Mouse (Mus musculus) forebrain, embryonic 12.5 days (tissue): Measurements from ENCODE around the gene Map7d2. TPM values are rescaled to one million over a fixed set of nuclear protein-coding genes. Genes with fewer than 3 reads are reported as not detected.
"Not testable (repeated sequence)": the region's sequence is repeated elsewhere in the genome, so short reads cannot be mapped to it uniquely, and the experiment has no call there.

Experiments used
- ATAC-seq: fragments of 200-750 bp; cut with Nextera tagmentation; 2 replicates; pipeline ENCODE4 v1.8.0; 2017; ENCODE audit warnings: moderate TSS enrichment; ENCODE audit not compliant: low FRiP score
- H3K27ac ChIP-seq: fragments of 300-500 bp; sonication (generic); 2 replicates; pipeline ENCODE4 v1.5.1; 2016; ENCODE audit warnings: mild to moderate bottlenecking
- H3K27me3 ChIP-seq: fragments of 300-500 bp; sonication (generic); 2 replicates; pipeline ENCODE4 v1.6.1; 2016; ENCODE audit warnings: mild to moderate bottlenecking
- H3K36me3 ChIP-seq: fragments of 300-500 bp; sonication (generic); replicated peaks from 2 replicates; pipeline ENCODE4 v1.6.1; 2016; ENCODE audit warnings: mild to moderate bottlenecking
- H3K4me1 ChIP-seq: fragments of 300-500 bp; sonication (generic); 2 replicates; pipeline ENCODE4 v1.6.1; 2016
- H3K4me2 ChIP-seq: fragments of 300-500 bp; sonication (generic); 2 replicates; pipeline ENCODE4 v1.6.1; 2016; ENCODE audit warnings: mild to moderate bottlenecking, moderate library complexity
- H3K4me3 ChIP-seq: fragments of 300-500 bp; sonication (generic); replicated peaks from 2 replicates; pipeline ENCODE4 v1.5.1; 2016; ENCODE audit warnings: mild to moderate bottlenecking
- H3K9ac ChIP-seq: fragments of 300-500 bp; sonication (generic); 2 replicates; pipeline ENCODE4 v1.6.1; 2016; ENCODE audit warnings: mild to moderate bottlenecking
- H3K9me3 ChIP-seq: fragments of 300-500 bp; sonication (generic); 2 replicates; pipeline ENCODE4 v1.6.1; 2016
- WGBS: fragments of 180-500 bp; shearing (Covaris S2); methylation state at CpG from one replicate; pipeline ENCODE4 v1.1.7; 2016; 5-methylcytosine and 5-hydroxymethylcytosine counted together
- polyA plus RNA-seq: library from polyadenylated mRNA; unstranded; fragments of >200 nt; fragmentation: Nextera tagmentation; extraction: Ambion mirVana; gene quantifications from 2 replicates; pipeline ENCODE4 v1.2.1, GENCODE M21; 2016

Map7d2 gene
- 14.3 and 15.7 TPM in 2 replicates for polyA plus RNA-seq

DNA sequence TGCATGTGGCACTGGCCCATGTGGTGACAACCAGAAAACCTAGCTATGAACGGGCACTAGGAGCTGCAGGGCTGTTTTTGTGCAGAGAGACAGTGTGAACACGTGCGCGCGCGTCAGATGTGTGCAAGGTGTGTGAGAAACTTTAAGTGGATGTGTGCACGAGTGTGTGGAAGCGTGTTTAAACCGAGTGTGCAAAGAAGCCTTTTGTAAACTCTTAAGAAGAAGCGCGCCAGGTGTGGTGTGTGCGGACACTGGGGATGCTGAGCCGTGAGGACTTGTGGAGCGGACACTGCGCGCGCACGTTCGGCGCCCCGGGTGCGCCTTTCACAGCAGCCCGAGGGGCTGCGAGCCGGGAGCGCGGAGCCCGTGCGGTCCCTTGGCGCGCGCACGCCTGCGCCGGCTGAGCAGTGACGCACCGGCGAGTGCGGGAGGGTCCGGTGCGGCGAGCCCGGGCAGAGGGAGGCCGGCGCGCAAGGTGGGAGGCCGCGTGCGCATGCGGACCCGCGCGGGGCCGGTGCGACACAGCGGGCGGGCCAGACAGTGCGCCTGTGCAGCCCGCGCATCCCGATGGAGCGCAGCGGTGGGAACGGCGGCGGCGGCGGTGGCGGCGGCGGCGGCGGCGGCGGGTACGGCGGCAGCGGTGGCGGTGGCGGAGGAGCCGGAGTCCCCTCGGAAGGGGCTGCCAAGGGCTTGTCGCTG is at the start of gene Map7d2:
Map7d2 (plus strand) TSS at position 443 of the 699 bp plus-strand sequence.
- Histone ChIP-seq H3K27ac (0 out of 2 replicates have a peak within 1 kb of the TSS, but pooled peaks have one; percentile 19), H3K4me2 (peak within 1 kb of the TSS; percentile 71), H3K9me3 (no peaks in the 10 kb centered on the region), H3K36me3 (no peaks in the 10 kb centered on the region), H3K4me3 (peak within 1 kb of the TSS; percentile 63), H3K9ac (peak within 1 kb of the TSS; percentile 56), H3K4me1 (no peaks in the 10 kb centered on the region), H3K27me3 (peaks cover 17% of the 10 kb centered on the region; the same call in 1 of the 2 replicates)
- 27% methylated on average over 44 of the region's 83 CpGs for WGBS
- ATAC-seq = peak; percentile 91

DNA sequence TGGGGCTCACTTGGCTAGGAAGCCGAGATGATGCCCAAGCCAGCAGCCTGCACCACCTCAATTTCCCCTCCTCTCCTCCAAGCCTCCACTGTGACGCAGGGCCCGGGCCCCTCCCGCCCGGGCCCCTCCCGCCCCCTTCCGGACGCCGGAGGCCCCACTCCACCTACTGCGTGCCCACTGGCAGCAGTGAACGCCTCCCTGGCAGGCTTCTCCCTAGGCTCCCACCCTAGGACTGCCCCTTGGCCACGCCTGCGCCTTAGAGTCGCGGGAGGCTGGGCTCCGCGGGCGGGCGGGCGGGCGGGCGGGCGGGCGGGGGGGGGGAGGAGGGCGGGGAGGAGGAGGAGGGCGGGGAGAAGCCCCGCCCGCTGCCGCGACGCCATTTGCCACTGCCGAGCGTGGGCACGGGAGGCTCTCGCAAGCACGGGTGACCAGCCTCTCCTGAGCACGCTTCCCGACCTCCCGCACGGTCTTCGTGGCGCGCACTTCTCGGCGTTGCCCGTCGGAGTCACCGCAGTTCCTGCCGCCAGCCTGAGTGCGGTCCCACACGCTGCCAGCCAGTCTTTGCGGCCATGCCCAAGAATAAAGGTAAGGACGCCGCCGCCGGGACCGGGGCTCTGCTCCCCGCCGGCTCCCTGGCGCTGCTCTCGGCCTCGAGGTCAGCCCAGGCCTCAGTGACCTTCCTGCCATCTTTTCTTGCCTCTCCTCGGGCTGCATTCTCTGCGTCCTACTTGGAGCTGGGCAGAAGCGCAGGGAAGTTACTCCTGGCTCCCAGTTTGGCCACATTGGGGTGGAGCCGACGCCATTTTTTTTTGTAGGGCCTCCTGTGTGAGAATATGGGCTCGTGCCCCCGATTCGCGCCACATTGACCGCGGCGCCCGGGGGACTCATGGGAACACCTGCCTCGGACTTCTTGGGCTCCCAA is 42.3 kb upstream of the Map7d2 start, which contains the start of gene Eif1ax:
Eif1ax (plus strand) TSS at position 348 of the 922 bp plus-strand sequence.
- 22% methylated on average over 43 of the region's 76 CpGs for WGBS
- H3K4me2 ChIP-seq = peak within 1 kb of the TSS; percentile 52
- H3K27me3 ChIP-seq = no peaks in the 10 kb centered on the region
- peak within 1 kb of the TSS; percentile 63 for H3K9ac ChIP-seq
- H3K4me3 ChIP-seq = peak within 1 kb of the TSS; percentile 62
- peaks cover 7% of the 10 kb centered on the region; the same call in 1 of the 2 replicates for H3K36me3 ChIP-seq
- peak within 1 kb of the TSS; percentile 73 for H3K27ac ChIP-seq
- H3K9me3 ChIP-seq = no peaks in the 10 kb centered on the region
- H3K4me1 ChIP-seq = peaks cover 6% of the 10 kb centered on the region; the same call in 1 of the 2 replicates
- ATAC-seq = peak; percentile 98

DNA sequence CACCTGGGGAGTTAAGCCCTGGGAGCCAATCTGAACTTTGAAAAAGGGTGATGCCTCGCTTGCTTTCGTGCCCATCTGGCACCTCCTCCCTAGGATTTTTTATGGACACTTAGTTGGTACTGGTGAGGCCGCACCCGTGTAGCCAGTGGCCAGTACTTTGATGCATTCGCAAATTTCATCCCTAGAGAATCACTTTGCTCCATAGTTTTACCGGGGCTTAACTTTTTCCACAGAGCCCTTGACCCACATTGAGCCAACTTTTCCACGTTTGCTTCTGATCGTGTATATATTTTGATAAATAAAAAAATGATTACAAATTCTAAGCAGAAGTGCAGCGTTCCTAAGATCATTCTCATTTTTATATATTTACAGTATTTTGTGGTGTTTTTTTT is 41.6 kb upstream of the Map7d2 start:
- 21% methylated on average over 9 of the region's 9 CpGs for WGBS
- peak; percentile 28; the same call in 1 of the 2 replicates for ATAC-seq
- Histone ChIP-seq H3K27ac (peak overlapping the region; percentile 73), H3K27me3 (no peaks in the 10 kb centered on the region), H3K4me3 (peak overlapping the region; percentile 62), H3K4me2 (peak overlapping the region; percentile 52), H3K9me3 (no peaks in the 10 kb centered on the region), H3K36me3 (peaks cover 11% of the 10 kb centered on the region), H3K4me1 (peaks cover 6% of the 10 kb centered on the region; the same call in 1 of the 2 replicates), H3K9ac (peak overlapping the region; percentile 63)

DNA sequence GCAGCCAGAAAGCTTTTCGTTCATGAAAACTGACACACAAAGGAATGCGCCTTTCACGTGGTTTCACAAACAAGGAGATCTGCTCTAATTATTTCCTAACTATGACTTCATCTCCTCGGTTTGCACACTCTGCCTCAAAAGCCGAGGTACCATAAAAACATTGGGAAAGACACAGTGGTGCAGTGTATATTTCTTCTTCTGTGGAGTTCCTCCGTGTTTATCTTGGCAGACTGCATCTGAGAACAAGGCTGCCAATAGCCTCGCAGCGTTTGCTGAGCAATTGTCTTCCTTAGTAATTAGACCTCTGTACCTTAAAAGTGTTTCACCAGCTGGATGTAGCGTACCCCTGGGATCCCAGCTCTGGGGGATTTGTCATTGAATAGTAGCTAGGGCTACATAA is 27.3 kb upstream of the Map7d2 start:
- no peak overlapping the region for H3K4me3 ChIP-seq
- H3K4me2 ChIP-seq = no peak overlapping the region
- H3K4me1 ChIP-seq = no peaks in the 10 kb centered on the region
- ATAC-seq = no peak
- no peak overlapping the region for H3K9ac ChIP-seq
- H3K27me3 ChIP-seq = no peaks in the 10 kb centered on the region
- H3K9me3 ChIP-seq = no peaks in the 10 kb centered on the region
- WGBS = 78% methylated on average over 9 of the region's 9 CpGs
- no peak overlapping the region for H3K27ac ChIP-seq
- peaks cover 10% of the 10 kb centered on the region for H3K36me3 ChIP-seq

DNA sequence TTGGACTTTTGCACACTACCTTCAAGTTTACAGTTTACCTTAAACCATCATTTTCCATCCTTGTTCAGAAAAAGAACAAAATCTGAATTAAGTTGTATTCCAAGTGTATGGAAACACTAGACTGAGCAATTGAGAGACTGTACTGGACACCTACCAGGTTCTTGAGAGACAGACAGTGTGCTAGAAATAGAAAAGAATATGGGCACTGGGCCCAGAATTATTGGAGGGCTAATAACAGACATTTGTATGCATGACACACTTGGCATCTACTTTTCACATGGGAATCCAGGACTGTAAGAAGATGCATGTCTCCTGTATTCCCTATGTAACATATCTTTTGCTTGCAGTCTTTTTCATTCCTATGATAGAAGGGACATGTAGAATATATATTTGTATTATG is 25.4 kb upstream of the Map7d2 start:
- no peak overlapping the region for H3K4me3 ChIP-seq
- no peaks in the 10 kb centered on the region for H3K4me1 ChIP-seq

DNA sequence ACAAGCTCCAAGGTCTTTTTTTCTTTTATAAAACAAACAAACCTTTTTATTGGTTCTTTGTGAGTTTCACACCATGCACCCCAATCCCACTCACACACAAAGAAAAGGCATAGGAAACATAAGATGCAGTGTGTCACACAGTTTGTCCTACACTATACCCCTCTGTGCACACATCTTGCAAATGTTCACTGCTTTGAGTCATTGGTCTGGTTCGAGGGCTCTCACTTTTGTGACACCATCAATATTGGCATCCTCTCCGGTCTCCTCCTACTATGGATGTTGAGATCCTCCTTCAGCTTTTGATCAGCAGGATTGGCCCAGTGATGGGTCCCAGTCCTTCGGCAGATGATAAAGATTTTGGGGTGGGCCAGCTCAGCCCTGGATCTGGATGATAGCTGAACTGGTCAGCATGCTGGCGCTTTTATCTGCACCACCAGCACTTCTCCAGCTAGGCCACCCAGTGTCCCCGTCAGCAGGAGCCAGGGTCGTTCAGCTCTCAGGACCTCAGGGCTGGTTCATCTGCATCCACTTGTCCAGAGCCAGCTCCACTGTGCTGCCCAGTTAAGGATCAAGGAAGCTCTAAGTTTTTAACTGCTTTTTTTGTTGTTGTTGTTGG is 23.9 kb upstream of the Map7d2 start:
- Histone ChIP-seq H3K4me3 (no peak overlapping the region), H3K4me2 (no peak overlapping the region), H3K9ac (no peak overlapping the region), H3K9me3 (no peaks in the 10 kb centered on the region), H3K36me3 (peaks cover 3% of the 10 kb centered on the region; the same call in 1 of the 2 replicates), H3K27me3 (no peaks in the 10 kb centered on the region), H3K4me1 (no peaks in the 10 kb centered on the region), H3K27ac (no peak overlapping the region)
- no peak for ATAC-seq
- WGBS = 86% methylated on average over 6 of the region's 6 CpGs

More for the DNA sequence above, 25.4 kb upstream of the Map7d2 start:
- ATAC-seq = no peak
- Histone ChIP-seq H3K36me3 (peaks cover 10% of the 10 kb centered on the region), H3K4me2 (no peak overlapping the region), H3K9ac (no peak overlapping the region), H3K27ac (no peak overlapping the region), H3K27me3 (no peaks in the 10 kb centered on the region), H3K9me3 (no peaks in the 10 kb centered on the region)

DNA sequence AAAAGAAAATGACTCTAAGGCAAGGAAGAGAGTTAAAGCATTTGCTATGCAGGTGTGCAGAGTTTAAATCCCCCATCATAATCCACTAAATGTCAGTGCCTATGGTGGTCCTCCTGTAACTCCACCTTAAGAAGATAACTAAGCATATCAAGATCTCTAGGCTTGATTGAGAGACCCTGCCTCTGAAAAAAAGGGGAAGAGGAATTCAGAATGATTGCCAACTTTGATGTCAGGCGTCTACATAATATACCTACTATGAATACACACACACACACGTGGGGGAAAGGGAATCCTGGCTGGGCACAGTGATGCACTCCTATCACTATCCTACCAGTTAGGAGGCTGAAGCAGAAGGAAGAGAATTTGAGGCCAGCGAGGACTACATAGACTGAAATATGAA is 23.1 kb upstream of the Map7d2 start:
- ATAC-seq = no peak

DNA sequence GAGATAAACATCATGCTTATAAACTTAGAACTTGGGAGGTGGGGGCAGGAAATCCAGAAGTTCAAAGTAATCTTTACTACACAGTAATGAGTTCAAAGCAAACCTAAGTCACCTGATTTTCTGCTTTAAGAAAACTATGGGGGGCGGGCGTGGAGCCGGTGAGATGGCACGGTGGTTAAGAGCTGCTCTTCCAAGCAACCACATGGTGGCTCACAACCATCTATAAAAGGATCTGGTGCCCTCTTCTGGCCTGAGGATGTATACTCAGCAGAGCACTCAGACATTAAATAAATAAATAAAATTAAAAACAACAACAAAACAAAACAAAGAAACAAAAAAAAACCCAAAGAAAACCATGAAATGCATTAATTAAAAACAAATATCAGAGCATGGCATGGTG is 5.1 kb upstream of the Map7d2 start:
- no peaks in the 10 kb centered on the region for H3K36me3 ChIP-seq
- no peaks in the 10 kb centered on the region for H3K9me3 ChIP-seq
- no peak overlapping the region for H3K9ac ChIP-seq
- no peak for ATAC-seq
- H3K27me3 ChIP-seq = peaks cover 4% of the 10 kb centered on the region; the same call in 1 of the 2 replicates
- 35% methylated on average over 4 of the region's 4 CpGs for WGBS
- H3K4me1 ChIP-seq = no peaks in the 10 kb centered on the region
- H3K27ac ChIP-seq = no peak overlapping the region
- no peak overlapping the region for H3K4me2 ChIP-seq
- H3K4me3 ChIP-seq = no peak overlapping the region

More for the DNA sequence above, 23.1 kb upstream of the Map7d2 start:
- H3K27ac ChIP-seq = no peak overlapping the region
- no peak overlapping the region for H3K9ac ChIP-seq
- no peaks in the 10 kb centered on the region for H3K27me3 ChIP-seq
- H3K4me1 ChIP-seq = no peaks in the 10 kb centered on the region
- WGBS = 71% methylated on average over 3 of the region's 3 CpGs
- no peak overlapping the region for H3K4me2 ChIP-seq
- H3K36me3 ChIP-seq = no peaks in the 10 kb centered on the region; the same call in 1 of the 2 replicates
- H3K9me3 ChIP-seq = no peaks in the 10 kb centered on the region
- no peak overlapping the region for H3K4me3 ChIP-seq

DNA sequence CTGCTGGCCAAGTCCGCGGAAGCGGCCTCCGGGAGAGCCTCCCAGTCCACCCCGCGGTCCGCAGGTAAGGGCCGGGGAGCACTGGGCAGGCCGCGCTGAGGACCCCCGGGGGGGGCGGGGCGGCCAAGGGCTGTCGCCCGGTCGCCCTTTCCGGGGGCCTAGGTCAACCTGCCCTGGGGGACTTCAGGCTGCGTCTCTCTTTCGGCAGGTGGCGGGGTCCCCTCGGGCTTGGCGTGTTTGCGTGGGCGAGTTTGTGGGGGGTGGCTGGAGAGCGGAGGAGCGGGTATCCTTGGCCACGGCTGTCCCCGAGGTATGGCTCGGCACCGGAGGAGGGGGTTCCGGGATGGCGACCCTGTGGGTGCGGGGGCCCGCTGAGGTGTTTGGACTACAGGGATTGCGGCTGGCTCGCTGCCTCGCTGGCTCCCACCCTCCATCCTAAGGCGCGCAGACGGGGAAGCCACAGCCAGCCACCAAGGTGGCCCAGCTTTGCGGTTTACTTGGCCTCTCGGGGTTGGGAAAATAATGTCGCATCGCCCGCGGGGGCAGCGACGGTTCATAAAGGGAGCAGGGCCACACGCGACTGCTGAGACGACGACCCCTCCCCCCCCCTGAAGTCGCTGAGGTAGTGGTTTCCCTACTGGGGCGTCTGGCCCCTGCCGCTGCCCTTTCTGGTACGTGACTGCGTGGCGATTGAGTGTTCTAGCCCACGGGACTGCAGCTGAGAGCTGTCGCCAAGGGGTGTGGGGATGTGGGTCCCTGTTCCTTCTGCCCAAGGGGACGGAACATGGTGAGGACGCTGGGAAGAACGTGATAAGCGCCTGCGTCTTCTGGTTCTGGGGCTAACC is 679 bp downstream of the Map7d2 start:
- no peaks in the 10 kb centered on the region for H3K4me1 ChIP-seq
- no peaks in the 10 kb centered on the region for H3K9me3 ChIP-seq
- WGBS = 20% methylated on average over 55 of the region's 65 CpGs
- H3K27me3 ChIP-seq = peaks cover 17% of the 10 kb centered on the region; the same call in 1 of the 2 replicates
- H3K9ac ChIP-seq = peak overlapping the region; percentile 56
- H3K4me3 ChIP-seq = peak overlapping the region; percentile 63
- H3K27ac ChIP-seq = 0 out of 2 replicates have a peak overlapping the region, but pooled peaks have one; percentile 19
- peak overlapping the region; percentile 71 for H3K4me2 ChIP-seq
- peak; percentile 82 for ATAC-seq
- H3K36me3 ChIP-seq = no peaks in the 10 kb centered on the region

DNA sequence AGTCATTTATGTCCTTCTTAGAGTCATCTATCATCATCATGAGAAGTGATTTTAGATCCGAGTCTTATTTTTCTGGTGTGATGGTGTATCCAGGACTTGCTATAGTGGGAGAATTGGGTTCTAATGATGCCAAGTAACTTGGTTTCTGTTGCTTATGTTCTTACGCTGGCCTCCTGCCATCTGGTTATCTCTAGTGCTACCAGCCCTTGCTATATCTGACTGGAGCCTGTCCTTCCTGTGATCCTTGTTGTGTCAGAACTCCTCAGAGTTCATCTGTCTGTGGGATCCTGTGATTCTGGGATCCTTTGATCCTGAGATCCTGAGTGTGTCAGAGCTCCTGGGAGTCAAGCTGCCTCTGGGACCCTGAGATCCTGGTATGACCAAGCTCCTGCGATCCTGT is 16.1 kb downstream of the Map7d2 start:
- WGBS = 91% methylated on average over 3 of the region's 3 CpGs
- not testable (repeated sequence) for H3K4me3 ChIP-seq, H3K27ac ChIP-seq, H3K36me3 ChIP-seq, H3K4me1 ChIP-seq, H3K27me3 ChIP-seq, ATAC-seq, H3K9ac ChIP-seq, H3K9me3 ChIP-seq, H3K4me2 ChIP-seq

DNA sequence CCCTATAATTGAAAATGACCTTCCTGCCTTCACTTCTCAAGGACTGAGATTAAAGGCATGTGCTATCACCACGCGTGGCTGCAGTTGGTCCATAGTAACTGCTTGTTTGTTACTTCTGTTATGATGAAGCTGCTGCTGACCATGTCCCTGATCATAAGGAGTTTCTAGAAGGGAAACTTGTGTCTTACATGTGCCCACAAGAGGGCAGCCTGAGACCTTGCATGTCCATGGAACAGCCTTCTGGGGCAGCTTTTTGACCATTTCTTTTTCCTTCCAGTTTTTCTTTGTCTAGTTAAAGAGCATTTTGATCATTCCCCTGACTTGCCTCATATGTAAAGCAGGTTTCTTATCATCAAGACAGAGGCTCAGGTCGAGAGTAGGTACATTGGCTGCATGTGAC is 27.8 kb downstream of the Map7d2 start:
- no peaks in the 10 kb centered on the region for H3K36me3 ChIP-seq
- H3K9ac ChIP-seq = no peak overlapping the region
- H3K4me3 ChIP-seq = no peak overlapping the region
- WGBS = 47% methylated on average over 3 of the region's 3 CpGs
- H3K4me1 ChIP-seq = no peaks in the 10 kb centered on the region
- H3K27me3 ChIP-seq = no peaks in the 10 kb centered on the region
- H3K9me3 ChIP-seq = no peaks in the 10 kb centered on the region
- H3K4me2 ChIP-seq = no peak overlapping the region
- H3K27ac ChIP-seq = no peak overlapping the region
- no peak for ATAC-seq
